Mouse (Mus musculus): ENCODE data around the gene Shroom3.

DNA sequence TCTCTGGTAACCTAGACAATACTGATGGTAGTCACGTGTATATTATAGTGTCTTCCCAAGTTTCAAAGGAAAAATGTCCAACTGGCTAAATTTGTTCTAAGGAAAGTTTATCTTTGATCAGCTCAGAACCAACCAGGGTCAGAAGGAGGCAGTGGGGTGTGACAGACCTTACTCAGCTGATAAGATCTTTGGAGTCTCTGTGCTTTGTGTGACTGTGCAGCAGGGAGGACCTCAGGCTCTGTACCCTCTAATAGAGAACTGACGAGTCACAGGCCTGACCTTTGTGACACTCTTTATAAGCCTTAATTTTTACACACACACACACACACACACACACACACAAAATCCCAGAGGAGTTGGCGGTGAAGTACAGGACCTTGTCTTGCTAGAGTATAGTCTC is 193.9 kb downstream of the Shroom3 start:
- TF ChIP-seq CTCF (IDR thresholded peaks at IDR 0.05; ENCODE audit: control insufficient read depth, insufficient read depth, insufficient read length): no peak
- no peak for TF ChIP-seq FOSL1 (IDR thresholded peaks at IDR 0.05; ENCODE audit: insufficient read depth, low read length, poor library complexity, severe bottlenecking)
